Mouse (Mus musculus): ENCODE measurements around the gene Plppr3. TPM values are rescaled to one million over a fixed set of nuclear protein-coding genes. Genes with fewer than 3 reads are reported as not detected.

The Plppr3 gene
- polyA plus RNA-seq, 1 experiment from 2014 or later, result 14.2 TPM

DNA sequence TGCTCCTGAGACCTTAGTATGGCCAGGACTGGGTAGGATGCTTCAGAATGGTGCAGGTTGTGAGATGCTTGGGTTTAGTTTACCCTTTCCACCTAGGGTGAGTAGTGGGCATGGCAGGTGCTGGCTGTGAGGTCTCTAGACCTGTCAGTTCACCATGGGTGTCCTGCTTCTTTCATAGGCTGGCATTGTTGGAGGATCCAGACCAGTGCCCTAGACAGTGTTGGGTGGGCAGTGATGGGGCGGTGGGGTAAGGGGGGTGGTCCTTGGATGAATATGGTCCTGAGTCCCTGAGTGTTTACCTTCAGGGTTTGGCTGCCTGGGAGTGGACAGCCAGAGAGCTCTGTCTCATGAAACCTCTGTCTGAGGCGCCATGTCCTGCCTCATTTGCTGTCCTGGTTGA is 16.5 kb downstream of the Plppr3 start:
- 82% methylated on average over 2 of the region's 2 CpGs for WGBS
- ATAC-seq (ENCODE audit: insufficient number of reproducible peaks, low FRiP score), result no peak
- Histone ChIP-seq H3K4me2 (peak overlapping the region; percentile 99), H3K36me3 (peaks cover 62% of the 10 kb centered on the region), H3K4me3 (peak overlapping the region; percentile 92), H3K4me1 (replicated peaks) (peaks cover 45% of the 10 kb centered on the region), H3K9ac (peak overlapping the region; percentile 99), H3K9me3 (replicated peaks) (no peaks in the 10 kb centered on the region), H3K27ac (ENCODE audit: poor library complexity, severe bottlenecking) (peak overlapping the region; percentile 100), H3K27me3 (replicated peaks) (no peaks in the 10 kb centered on the region)

DNA sequence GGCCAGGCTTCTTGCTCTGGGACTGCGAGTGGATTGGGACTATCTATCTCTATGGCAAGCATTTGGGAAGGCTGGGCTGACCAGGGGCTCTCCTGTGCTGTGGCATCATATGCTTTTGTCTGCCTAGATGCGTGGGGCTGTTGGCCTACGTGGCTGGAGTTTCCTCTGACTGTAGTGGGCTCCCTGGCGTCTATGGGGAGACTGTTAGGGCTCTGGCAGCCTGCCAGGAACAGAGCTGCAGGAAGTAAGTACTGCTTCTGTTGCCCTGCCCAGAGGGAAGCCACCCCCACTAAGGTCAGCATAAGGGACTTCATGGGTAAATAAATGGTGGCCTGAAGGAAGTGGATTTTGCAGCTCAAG is 17.0 kb downstream of the Plppr3 start:
- WGBS, result 10% methylated on average over 4 of the region's 4 CpGs
- no peak for ATAC-seq (ENCODE audit: insufficient number of reproducible peaks, low FRiP score)
- peaks cover 49% of the 10 kb centered on the region for H3K4me1 ChIP-seq (replicated peaks)

DNA sequence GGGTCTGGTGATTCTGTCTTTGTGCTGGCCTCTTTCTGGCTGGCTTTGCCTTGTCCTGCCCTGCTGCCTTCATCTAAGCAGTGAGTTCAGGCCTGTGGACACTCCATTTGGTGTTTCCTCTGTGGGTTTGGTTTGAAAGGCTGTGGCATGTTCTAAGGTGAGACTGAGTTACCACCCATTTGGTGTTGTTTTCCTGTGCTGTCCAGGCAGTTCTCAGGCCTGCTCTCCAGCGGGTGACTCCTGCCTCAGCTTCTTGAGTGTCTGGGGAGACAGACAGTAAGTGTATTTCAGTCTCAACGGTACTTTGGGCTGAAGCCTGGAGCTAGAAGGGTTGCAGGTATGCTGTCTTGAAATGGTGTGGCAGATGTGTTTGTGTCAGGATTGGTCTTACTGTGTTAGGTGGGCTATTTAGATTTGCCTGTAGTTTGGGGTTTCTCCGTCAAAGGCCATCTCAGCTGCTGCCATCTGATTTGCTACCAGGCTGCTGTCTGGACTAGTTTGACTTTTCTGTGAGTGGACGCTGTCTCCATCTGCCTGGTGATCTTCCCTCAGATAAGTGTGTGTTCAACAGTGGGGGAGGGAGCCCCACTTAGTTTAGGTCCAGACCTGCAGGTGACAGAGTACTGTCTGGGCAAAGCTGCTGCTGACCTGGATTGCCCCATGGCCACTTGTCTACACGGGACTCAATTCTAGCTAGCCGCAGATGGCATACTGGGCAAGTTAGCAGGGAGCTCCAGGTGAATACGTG is 17.6 kb downstream of the Plppr3 start:
- ATAC-seq (ENCODE audit: insufficient number of reproducible peaks, low FRiP score), result no peak
- Histone ChIP-seq H3K4me1 (replicated peaks) (peaks cover 55% of the 10 kb centered on the region), H3K27ac (ENCODE audit: poor library complexity, severe bottlenecking) (peak overlapping the region; percentile 100), H3K27me3 (replicated peaks) (no peaks in the 10 kb centered on the region), H3K36me3 (peaks cover 52% of the 10 kb centered on the region), H3K9ac (peak overlapping the region; percentile 99), H3K4me3 (peak overlapping the region; percentile 92), H3K9me3 (replicated peaks) (no peaks in the 10 kb centered on the region), H3K4me2 (peak overlapping the region; percentile 99)
- 31% methylated on average over 7 of the region's 7 CpGs for WGBS

More for the DNA sequence above, 17.0 kb downstream of the Plppr3 start:
- Histone ChIP-seq H3K9me3 (replicated peaks) (no peaks in the 10 kb centered on the region), H3K4me2 (peak overlapping the region; percentile 99), H3K27me3 (replicated peaks) (no peaks in the 10 kb centered on the region), H3K27ac (ENCODE audit: poor library complexity, severe bottlenecking) (peak overlapping the region; percentile 100), H3K36me3 (peaks cover 57% of the 10 kb centered on the region), H3K9ac (peak overlapping the region; percentile 99), H3K4me3 (peak overlapping the region; percentile 92)

DNA sequence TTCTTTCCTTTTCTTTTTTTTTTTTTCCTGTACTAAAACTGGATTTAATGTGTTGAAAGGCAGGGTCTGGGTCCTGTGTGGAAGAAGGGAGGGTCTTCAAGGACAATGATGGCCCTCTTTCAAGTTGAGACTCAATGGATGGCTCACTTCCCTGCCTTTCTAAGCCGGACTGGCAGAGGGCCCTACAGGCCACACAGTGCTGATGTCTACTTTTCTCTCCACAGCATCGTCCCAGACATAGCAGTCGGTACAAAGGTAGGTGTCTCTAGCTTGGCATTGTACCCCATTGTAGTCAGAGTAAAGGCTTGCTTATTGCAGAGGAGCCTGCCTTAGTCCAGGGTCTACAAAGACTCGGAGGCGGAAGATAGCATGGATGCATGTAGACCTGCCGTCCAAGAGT is 18.2 kb downstream of the Plppr3 start:
- Histone ChIP-seq H3K9ac (peak overlapping the region; percentile 99), H3K4me2 (peak overlapping the region; percentile 99), H3K27me3 (replicated peaks) (no peaks in the 10 kb centered on the region), H3K36me3 (peaks cover 46% of the 10 kb centered on the region), H3K4me1 (replicated peaks) (peaks cover 61% of the 10 kb centered on the region), H3K9me3 (replicated peaks) (no peaks in the 10 kb centered on the region), H3K27ac (ENCODE audit: poor library complexity, severe bottlenecking) (peak overlapping the region; percentile 100), H3K4me3 (peak overlapping the region; percentile 92)
- 32% methylated on average over 6 of the region's 6 CpGs for WGBS
- no peak for ATAC-seq (ENCODE audit: insufficient number of reproducible peaks, low FRiP score)

DNA sequence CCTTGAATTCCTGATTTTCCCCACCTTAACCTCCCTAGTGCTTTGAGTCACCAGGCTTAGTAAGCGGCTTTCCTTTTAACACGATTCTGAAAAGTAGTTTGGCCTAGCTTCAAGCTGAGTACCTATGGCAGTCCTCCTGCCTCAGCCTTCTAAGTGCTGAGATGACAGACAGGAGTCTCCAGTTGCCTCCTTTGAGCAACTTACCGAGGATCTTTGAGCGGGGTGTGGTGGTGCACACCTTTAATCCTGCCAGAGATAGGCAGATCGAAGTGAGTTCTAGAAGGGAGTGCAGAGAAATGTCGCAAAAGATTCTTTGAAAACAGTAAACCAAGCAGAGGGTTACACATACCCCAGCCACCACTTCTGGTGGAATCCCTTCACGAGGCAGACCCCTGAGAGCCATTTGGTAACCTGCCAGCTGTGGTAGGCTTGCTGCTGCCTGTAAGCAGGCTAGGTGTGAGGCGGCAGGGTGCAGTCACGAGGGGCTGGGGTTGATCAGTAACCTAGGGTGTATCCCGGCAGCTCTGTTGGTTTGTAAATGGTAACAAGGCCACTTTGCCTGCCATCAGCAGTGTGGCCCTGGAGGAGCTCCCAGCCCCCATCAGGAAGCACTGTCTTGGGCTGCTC is 18.8 kb downstream of the Plppr3 start:
- H3K4me1 ChIP-seq (replicated peaks), result peaks cover 67% of the 10 kb centered on the region
- H3K27me3 ChIP-seq (replicated peaks), result no peaks in the 10 kb centered on the region
- under 1% methylated on average over 10 of the region's 10 CpGs for WGBS
- peak overlapping the region; percentile 100 for H3K27ac ChIP-seq (ENCODE audit: poor library complexity, severe bottlenecking)
- H3K4me2 ChIP-seq, result peak overlapping the region; percentile 99
- peak overlapping the region; percentile 92 for H3K4me3 ChIP-seq
- H3K9ac ChIP-seq, result peak overlapping the region; percentile 99
- ATAC-seq (ENCODE audit: insufficient number of reproducible peaks, low FRiP score), result no peak
- no peaks in the 10 kb centered on the region for H3K9me3 ChIP-seq (replicated peaks)
- H3K36me3 ChIP-seq, result peaks cover 39% of the 10 kb centered on the region

DNA sequence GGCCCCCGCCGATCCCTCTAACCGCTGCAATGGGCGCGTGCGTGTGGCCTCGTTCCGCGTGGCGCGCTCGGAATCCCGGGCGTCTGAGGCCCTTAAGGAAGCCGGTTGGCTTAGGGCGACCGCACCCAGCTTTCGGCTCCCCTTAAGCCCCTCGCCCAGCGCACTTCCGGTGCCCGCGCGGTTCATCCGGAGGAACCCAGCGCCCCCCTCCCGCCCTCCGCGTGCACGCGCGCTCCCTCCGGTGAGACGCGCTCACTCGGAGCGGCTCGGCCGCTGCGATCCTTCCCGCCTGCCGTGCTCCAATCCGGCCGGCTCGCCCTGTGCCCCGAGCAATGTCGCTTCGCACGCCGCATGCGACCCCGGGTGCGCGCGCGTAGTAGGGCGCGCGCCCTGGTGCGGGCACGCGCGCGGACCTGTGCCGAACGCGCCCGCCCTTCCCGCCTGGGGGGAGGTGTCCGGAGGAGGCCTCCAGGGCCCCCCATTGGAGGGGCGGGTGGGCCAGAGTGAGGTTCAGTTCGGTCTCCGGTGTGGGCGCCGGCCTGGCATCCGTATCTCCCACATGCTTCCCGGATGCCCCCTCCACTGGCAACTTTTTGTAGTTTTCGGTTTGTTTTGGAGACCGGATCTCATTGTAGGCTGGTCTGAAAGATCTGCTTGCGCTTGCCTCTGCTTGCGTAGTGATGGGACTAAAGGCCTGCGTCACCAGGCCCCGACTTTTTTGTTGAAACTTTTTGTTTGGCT is 19.5 kb downstream of the Plppr3 start:
- Histone ChIP-seq H3K9ac (peak overlapping the region; percentile 99), H3K4me3 (peak overlapping the region; percentile 92), H3K27ac (ENCODE audit: poor library complexity, severe bottlenecking) (peak overlapping the region; percentile 100), H3K4me2 (peak overlapping the region; percentile 99), H3K9me3 (replicated peaks) (no peaks in the 10 kb centered on the region), H3K4me1 (replicated peaks) (peaks cover 70% of the 10 kb centered on the region), H3K36me3 (peaks cover 32% of the 10 kb centered on the region), H3K27me3 (replicated peaks) (no peaks in the 10 kb centered on the region)
- under 1% methylated on average over 81 of the region's 83 CpGs for WGBS
- ATAC-seq (ENCODE audit: insufficient number of reproducible peaks, low FRiP score), result peak; percentile 27

DNA sequence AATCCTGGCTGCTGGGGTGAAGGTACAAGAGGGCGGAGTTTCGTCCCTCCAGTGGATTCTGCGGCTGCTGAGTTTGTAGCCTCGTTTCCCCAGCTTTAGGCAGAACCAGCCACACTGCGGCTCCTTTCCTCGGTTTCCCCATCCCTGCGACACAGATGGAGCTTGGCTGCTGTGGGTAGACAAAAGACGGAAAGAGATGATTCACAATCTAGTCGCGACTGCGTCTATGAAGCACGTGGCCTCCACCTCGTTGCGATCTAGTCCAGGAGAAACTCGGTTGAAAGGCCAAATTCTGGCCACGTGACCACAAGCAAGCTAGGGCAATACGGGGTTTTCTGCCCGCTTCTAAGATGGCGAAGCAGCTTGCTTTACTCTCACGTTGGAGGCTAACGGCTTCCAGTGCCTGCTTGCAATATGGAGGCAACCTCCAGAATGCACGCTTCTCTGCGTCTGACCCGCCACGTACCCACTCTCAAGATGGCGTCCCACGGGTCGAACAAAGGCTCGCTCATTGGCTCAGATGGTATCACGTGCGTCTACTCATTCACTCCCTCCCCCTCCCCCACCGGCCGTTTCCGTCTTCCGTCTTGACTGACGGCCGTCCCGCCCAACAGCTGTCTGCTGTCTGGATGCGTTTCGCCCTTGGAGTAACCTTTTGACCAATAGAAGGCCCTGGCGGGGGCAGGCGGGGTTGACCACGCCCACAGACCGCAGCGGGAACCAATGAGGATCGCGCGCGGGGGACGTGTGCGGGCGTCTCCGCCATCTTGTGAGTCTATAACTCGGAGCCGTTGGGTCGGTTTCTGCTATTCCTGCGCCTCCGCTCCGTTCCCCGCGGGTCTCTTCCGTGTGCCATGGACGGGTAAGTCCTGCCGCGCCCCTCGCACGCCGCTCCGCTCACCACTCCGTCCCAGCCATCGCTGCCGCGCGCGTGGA is 20.3 kb downstream of the Plppr3 start, which contains the start of gene Ptbp1:
Ptbp1 (plus strand) TSS at position 568 of the 936 bp plus-strand sequence.
- H3K4me2 ChIP-seq, result peak within 1 kb of the TSS; percentile 99
- peak within 1 kb of the TSS; percentile 99 for H3K9ac ChIP-seq
- H3K27ac ChIP-seq (ENCODE audit: poor library complexity, severe bottlenecking), result peak within 1 kb of the TSS; percentile 100
- under 1% methylated on average over 75 of the region's 75 CpGs for WGBS
- H3K36me3 ChIP-seq, result peaks cover 24% of the 10 kb centered on the region
- H3K9me3 ChIP-seq (replicated peaks), result no peaks in the 10 kb centered on the region
- no peaks in the 10 kb centered on the region for H3K27me3 ChIP-seq (replicated peaks)
- peak within 1 kb of the TSS; percentile 92 for H3K4me3 ChIP-seq
- peaks cover 64% of the 10 kb centered on the region for H3K4me1 ChIP-seq (replicated peaks)
- peak; percentile 92 for ATAC-seq (ENCODE audit: insufficient number of reproducible peaks, low FRiP score)

DNA sequence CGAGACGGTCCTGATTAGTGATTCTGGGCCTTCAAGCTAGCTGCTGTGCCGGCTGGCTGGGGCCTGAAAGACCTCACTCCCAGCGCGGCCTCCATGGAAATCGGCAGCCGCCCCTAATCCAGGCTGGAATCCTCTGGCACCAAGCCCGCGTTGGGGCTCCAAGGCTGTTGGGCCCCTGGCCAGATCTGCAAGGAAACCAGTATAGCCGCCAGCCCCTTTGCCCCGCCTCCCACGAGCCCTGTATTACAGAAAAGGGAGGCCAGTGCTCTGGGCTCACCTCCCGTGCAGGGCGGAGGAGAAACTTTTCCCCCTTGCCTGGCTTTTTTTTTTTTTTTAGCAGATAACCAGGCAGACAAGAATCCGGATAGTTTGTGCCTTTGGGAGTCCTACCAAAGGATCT is 21.0 kb downstream of the Plppr3 start:
- Histone ChIP-seq H3K9ac (peak overlapping the region; percentile 99), H3K9me3 (replicated peaks) (no peaks in the 10 kb centered on the region), H3K4me2 (peak overlapping the region; percentile 99), H3K4me3 (peak overlapping the region; percentile 92), H3K4me1 (replicated peaks) (peaks cover 57% of the 10 kb centered on the region), H3K27ac (ENCODE audit: poor library complexity, severe bottlenecking) (peak overlapping the region; percentile 100), H3K36me3 (peaks cover 17% of the 10 kb centered on the region), H3K27me3 (replicated peaks) (no peaks in the 10 kb centered on the region)
- peak; percentile 60 for ATAC-seq (ENCODE audit: insufficient number of reproducible peaks, low FRiP score)
- WGBS, result under 1% methylated on average over 15 of the region's 15 CpGs

DNA sequence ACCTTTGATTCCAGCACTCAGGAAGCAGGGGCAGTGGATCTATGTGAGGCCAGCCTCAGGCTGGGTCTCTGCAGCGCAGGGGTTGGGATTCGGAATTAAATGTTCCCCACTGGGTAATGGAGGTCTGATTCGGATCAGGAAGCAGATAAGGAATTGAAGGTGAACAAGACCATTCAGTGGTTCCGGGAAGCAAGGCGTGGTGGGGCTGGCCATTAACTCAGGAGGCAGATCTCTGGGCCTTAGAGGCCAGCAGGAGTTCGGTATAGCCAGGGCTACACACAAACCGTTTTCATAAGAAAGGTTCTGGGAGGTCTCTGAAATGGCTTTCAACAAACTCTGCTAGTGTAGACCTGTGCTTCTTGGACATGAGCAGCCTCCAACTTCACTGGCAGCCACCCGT is 21.6 kb downstream of the Plppr3 start:
- Histone ChIP-seq H3K9me3 (replicated peaks) (no peaks in the 10 kb centered on the region), H3K27me3 (replicated peaks) (no peaks in the 10 kb centered on the region), H3K4me1 (replicated peaks) (peaks cover 51% of the 10 kb centered on the region), H3K4me2 (peak overlapping the region; percentile 99), H3K9ac (peak overlapping the region; percentile 99), H3K27ac (ENCODE audit: poor library complexity, severe bottlenecking) (peak overlapping the region; percentile 100), H3K4me3 (peak overlapping the region; percentile 92), H3K36me3 (peaks cover 14% of the 10 kb centered on the region)
- ATAC-seq (ENCODE audit: insufficient number of reproducible peaks, low FRiP score), result no peak
- 29% methylated on average over 8 of the region's 8 CpGs for WGBS

DNA sequence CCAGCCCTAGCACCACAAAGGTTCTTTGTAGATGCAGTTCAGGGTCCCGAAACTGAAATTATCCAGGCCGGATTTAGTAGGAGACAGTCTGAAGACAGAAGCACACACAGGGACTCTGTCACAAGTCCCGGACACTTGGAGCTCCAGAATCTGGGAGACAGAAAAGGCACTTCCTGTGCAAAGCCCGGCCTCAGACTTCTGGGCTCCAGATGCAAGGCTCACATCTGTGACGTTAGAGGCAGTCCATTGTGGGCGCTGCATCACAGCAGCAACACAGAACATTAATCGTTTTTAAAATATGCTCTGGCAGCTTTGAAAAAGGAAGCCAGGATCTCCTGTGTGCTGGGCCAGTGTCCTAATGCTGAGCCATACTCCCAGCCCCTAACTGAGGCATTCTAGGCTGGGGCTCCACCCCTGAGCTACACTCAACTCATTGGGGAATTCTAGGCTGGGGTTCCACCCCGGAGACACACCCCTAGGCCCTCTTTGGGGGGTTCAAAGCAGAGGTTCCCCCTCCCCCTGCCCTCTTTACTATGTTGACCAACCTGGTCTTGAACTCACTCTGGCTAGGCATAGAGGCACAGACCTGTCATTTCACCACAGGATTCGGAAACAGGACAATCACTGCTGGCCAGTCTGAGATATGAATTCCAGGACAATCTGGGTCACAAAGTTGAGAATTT is 22.2 kb downstream of the Plppr3 start:
- Histone ChIP-seq H3K27ac (ENCODE audit: poor library complexity, severe bottlenecking) (peak overlapping the region; percentile 100), H3K36me3 (peaks cover 11% of the 10 kb centered on the region), H3K4me3 (peak overlapping the region; percentile 92), H3K9ac (peak overlapping the region; percentile 99), H3K9me3 (replicated peaks) (no peaks in the 10 kb centered on the region), H3K27me3 (replicated peaks) (no peaks in the 10 kb centered on the region), H3K4me1 (replicated peaks) (peaks cover 46% of the 10 kb centered on the region), H3K4me2 (peak overlapping the region; percentile 99)
- ATAC-seq (ENCODE audit: insufficient number of reproducible peaks, low FRiP score), result no peak
- WGBS, result 54% methylated on average over 9 of the region's 9 CpGs
